Mouse (Mus musculus) 416B (cell line): ENCODE data around the gene Asb4.
"Not testable (repeated sequence)": the region's sequence is repeated elsewhere in the genome, so short reads cannot be mapped to it uniquely, and the experiment has no call there.

Experiments
- DNase-seq: peaks from one replicate; pipeline ENCODE4 v3.0.0; 2011; ENCODE audit warnings: low read depth

The Asb4 gene

GRCm38 (mm10) chr6:5383336-5384177 is at the start of gene Asb4:
Gene Asb4 (plus strand): TSS chr6:5383386.
- DNase-seq = no peak

- DNase-seq = no peak
These were observed 49.2 kb upstream of the Asb4 start for GRCm38 (mm10) chr6:5334021-5334420.

- not testable (repeated sequence) for DNase-seq
These were observed 47.2 kb upstream of the Asb4 start for GRCm38 (mm10) chr6:5336016-5336415.

GRCm38 (mm10) chr6:5338781-5339180 is 44.4 kb upstream of the Asb4 start:
- not testable (repeated sequence) for DNase-seq

- not testable (repeated sequence) for DNase-seq
These were observed 43.9 kb upstream of the Asb4 start for GRCm38 (mm10) chr6:5339283-5339682.

DNA sequence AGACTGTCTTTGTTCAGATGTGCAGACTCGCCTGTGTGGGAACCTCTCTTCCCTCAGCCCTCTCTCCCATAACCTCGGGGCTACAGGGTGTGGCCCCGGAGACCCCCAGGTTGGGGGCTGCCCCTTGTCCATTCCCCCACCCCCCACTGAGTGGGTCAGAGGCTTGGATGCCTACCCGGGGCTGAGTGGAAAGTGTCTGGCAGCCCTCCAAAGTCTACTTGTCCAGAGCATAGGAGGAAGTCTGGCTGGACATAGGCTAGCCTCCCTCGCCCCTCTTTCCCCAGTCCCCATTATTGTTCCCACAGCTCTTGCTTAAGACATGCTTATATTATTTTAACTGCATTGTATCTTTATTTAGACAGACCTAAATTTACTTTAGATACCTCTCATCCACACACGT is 38.9 kb upstream of the Asb4 start:
- DNase-seq = no peak

GRCm38 (mm10) chr6:5357873-5358272 is 25.3 kb upstream of the Asb4 start:
- no peak for DNase-seq

- no peak for DNase-seq
These were observed 22.8 kb upstream of the Asb4 start for GRCm38 (mm10) chr6:5360402-5360801.

GRCm38 (mm10) chr6:5361987-5362386 is 21.2 kb upstream of the Asb4 start:
- DNase-seq = peak; percentile 2

DNA sequence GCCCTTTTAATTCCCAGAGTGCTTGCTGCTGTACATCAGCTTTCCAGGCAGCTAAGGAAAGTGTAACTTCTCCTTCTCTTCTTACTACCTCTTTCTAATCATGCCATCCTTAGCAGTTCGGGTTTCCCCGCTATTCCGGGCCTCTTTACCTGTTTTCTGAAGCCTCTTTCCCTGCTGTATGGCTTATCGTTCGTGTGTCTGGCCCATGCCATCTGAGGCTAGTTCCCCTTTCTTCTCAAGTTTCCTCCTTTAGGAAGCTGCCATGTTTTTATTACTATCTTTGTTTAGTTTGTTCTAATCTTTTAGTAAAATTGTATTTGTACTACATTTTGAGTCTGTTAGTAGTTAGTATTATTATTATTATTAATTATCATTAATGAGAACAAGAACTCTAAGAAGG is 17.3 kb upstream of the Asb4 start:
- DNase-seq = no peak

DNA sequence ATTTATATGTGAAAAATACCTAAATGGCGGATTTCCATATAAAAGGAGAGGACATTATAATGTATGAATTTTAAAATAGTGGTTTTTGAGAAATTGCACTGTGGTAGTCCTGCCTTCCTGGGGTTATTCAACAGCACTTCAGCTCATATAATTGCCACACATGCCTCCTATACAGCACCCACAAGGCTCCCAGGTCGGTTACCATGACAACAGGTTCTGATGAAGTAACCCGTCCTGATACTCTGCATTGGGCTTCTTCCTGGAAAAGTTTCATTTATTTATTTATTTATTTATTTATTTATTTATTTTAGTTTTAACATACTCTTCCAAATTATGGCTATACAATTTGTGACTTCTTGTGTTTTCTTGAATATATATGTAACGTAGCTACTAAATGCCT is 6.3 kb upstream of the Asb4 start:
- no peak for DNase-seq

DNA sequence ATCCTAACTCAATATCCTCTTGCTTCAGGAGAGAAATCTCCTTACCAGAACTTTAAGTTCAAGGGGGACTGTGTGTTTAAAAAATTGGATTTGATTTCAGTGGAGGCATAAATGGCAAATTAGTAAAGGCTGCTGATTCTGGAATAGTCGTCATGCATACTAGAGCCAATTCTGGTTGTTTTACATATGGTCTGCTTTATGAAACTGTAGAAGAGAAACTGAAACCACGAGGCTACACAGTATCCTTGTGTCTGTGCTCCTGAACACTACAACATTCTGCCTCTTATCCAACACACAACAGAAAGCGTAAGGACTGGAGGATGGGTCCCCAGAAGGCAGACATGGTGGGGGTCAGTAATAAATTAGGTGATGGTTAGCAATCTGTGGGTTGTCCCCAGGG is 4.1 kb upstream of the Asb4 start:
- peak; percentile 15 for DNase-seq

- DNase-seq = no peak
These were observed 3.2 kb upstream of the Asb4 start for GRCm38 (mm10) chr6:5379781-5380623.

- DNase-seq = no peak
These were observed 2.4 kb upstream of the Asb4 start for GRCm38 (mm10) chr6:5380624-5381252.

GRCm38 (mm10) chr6:5381918-5382582 is 1.1 kb upstream of the Asb4 start:
- no peak for DNase-seq

GRCm38 (mm10) chr6:5382583-5383215 is 487 bp upstream of the Asb4 start:
- peak; percentile 61 for DNase-seq

DNA sequence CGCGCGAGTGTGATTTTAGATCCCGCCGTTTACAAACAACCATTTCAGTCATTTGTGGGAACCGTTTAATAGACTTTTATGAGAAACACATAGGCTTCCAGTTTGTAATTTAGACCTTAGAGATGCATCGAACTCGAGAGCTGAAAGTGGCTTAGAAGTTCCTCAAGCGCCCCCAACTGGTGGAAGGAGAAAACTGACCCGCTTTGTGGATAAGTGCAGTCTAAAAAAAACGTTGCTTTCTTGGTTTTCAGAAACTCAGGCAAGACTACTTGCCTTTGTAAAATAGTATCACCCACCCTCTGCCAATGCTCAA is 948 bp downstream of the Asb4 start:
- DNase-seq = peak; percentile 75

DNA sequence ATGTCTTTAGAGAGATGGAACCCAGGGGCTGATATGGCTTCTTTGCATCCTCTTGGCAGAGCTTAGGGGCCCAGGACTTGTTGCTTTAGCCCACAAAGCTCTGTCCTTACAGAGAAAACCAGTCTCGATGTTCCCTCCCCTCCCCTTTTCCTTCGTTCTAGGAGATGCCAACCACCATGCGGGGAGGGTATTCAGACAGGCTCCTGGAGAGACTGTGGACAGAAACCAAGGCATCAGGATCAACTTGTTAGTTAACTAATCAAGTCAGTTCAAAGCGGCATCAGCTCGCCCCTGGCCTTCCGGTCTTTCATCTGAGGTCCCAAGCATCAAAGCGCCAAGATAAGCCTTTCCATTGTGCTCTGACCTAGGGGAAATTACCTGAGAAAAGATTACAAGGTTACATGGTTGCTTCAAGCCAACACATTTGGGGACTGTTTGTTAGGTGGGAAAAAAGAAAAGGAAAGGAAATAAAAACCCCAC is 2.0 kb downstream of the Asb4 start:
- DNase-seq = no peak

DNA sequence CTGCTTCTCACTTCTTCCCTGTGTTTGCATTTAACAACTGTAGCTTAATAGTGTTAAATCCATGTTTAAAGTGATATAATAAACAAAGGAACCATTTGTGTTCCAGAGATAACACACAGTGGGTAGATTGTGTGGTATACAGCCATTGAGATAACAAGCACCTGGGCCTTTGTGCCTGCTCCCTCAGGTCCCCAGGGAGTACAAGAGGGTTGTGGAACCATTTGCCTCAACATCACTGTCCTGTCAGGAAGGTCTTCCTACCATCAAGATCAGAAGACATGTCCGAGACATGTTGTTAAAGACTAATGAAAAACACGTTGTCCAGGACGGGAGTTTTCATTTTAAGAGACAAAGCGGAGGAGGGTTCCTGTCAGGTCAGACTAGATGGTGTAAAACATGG is 3.3 kb downstream of the Asb4 start:
- DNase-seq = no peak

GRCm38 (mm10) chr6:5387396-5387795 is 4.2 kb downstream of the Asb4 start:
- DNase-seq = no peak

- peak; percentile 30 for DNase-seq
These were observed 7.1 kb downstream of the Asb4 start for GRCm38 (mm10) chr6:5390298-5390697.

DNA sequence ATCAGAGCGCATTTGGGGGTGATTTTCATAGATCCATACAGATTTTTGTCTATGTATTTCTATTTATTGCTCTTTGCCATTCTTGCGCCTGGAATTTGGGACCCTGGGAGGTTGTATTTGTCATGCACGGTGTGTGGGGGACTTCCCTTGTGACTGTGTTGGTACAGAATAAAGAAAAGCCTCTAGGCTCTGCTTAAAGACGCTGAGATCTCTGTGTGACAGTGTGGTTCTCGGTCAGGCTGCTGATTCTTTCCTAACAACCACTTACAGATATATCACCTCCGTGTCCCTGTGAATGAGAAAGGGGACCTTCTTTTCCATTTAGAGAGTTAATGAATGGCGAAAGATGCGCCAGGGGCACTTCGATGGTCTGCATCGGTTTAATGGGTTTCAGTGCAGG is 7.8 kb downstream of the Asb4 start:
- DNase-seq = no peak
